Mouse (Mus musculus) E14TG2a.4 (cell line): ENCODE results near the gene Hmgcs2.

Source experiments
- CTCF ChIP-seq: conservative IDR thresholded peaks from 2 replicates; pipeline ENCODE4 v1.5.1; 2014; ENCODE audit warnings: low read length
- POU5F1 ChIP-seq: IDR thresholded peaks from 2 replicates; pipeline ENCODE4 v1.6.1; 2014; ENCODE audit warnings: low read length, borderline replicate concordance

DNA sequence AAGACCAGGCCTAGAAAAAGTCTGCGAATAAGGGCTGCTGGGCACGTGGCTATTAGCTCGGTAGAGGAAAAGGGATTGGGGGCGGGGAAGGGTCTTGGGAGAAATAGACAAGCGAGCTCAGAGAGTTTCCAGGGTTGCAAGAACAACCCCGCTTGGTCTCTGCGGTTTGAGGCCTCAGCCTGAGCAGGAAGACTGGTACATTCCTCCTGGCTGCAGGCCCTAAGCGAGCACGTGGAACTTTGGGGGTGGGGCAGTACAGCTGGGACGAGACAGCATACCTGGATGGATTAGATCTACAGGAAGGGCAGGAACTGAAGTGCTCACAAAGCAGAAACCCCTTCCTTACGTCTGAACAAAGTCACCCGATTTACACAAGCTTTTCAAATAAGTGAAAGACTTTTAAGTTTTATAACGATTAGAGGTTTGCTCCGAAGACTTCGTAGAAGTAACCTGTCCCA, 58.4 kb downstream of the Hmgcs2 start:
- TF ChIP-seq CTCF, result no peak
- TF ChIP-seq POU5F1, result no peak
